Mouse (Mus musculus) kidney, adult 8-10 months (tissue): ENCODE measurements at regions not wholly inside any gene's neighbourhood (a gene's known extent, or its start where the extent isn't known, plus 50 kb on each side); places are given as distances from the start of the nearest gene placed in this dataset.
A peak's percentile ranks its signal among the peaks of the same experiment; 100 is the strongest.

Experiments
- DNase-seq, 2 experiments: peaks; one replicate each; pipeline ENCODE4 v3.0.0; 2022

GRCm38 (mm10) chr7:67462591-67462990 is 89.9 kb upstream of the Mef2a start:
- DNase-seq: no peak

GRCm38 (mm10) chr7:67461333-67462255 is 88.9 kb upstream of the Mef2a start:
- peak; percentile 77 to 83 for DNase-seq

GRCm38 (mm10) chr7:67459810-67460209 is 87.2 kb upstream of the Mef2a start:
- DNase-seq: peak; percentile 50 to 61

DNA sequence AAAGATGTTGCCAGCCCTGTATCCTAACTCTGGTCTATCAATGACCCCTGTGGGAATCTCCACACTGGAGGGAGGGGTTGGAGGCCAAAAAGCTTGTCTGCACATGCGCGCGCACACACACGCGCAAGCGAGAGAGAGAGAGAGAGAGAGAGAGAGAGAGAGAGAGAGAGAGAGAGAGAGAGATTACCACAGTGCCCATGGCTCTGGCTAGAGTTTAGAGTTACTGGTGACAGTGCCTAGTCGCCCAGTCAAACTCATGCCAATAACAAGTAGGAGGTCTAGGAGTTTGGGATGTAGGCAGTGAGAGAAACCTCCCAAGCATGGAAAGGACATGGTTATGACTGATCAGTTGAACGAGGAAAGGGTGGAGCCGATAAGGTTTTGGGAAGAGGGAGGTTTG is 86.6 kb upstream of the Mef2a start:
- no peak for DNase-seq

GRCm38 (mm10) chr7:67458640-67459039 is 86.0 kb upstream of the Mef2a start:
- DNase-seq: no peak

DNA sequence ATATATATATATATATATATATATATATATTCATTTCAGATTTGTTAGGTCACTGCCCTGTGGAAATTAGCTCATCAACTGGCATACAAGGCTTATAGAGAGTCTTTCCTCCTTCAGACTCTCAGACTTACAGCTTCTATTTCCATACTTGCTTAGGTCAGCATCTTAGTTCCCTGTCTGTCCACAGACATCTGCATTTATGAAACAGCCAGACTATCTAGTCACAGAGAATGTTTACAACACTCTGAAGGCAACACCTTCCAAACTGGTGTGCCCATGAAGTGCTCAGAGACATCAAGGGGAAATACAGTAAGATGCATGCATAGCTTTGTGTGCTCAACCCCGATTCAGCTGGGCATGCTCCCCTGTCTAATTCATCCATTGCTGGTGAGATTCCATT is 85.2 kb upstream of the Mef2a start:
- no peak for DNase-seq

GRCm38 (mm10) chr7:67456015-67456414 is 83.4 kb upstream of the Mef2a start:
- DNase-seq: no peak

- no peak for DNase-seq
Measured at GRCm38 (mm10) chr7:67454458-67454857, 81.8 kb upstream of the Mef2a start.

DNA sequence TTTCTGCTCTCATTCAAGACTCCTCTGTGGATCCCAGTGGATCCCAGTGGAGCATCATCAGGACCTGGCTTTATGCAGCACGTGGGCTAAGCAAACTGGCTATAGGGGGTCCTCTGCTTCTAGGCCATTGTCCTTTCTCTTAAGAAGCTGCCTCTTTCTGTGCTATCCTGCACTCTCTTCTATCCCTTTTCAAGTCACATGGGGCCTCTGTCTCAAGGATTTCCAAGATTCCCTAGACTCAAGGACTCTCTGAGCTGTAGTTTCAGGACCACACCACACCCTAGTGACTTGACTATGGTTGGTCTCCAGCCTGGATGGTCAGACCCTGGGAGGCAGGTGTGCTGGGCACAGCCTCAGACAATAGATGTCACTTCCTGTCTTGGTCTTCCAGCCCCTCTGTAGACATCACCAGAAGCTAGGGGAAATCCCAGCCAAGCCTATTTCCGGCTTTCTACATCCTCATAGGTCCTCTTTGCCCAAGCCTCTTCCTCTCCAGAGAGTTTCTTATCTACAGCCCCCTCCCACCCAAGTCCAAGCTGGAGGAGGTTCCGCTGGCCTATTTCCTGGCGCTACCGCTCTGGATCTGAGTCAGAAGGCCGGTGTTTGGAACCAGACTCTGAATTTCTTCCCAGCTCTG is 78.6 kb upstream of the Mef2a start:
- DNase-seq: peak; percentile 38 to 63

DNA sequence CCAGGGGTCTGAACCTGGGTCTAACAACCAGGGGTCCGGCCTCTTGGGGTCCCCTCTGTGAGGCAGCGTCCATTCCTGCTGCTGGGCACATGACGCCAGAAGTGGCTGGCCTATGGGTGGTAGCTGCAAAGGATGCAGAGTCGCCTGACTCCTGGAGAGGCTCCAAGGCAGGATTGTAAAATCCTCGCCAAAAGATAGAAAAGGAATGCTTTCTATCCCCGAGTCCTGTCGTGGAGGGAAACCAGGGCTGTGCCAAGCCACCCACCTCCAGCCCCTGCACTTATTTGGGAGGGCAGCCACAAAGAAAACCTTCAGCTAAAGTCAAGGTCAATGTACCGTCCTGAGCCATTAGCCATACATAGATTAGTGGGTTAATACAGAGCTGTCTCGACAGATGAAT is 73.9 kb upstream of the Mef2a start:
- DNase-seq: no peak

DNA sequence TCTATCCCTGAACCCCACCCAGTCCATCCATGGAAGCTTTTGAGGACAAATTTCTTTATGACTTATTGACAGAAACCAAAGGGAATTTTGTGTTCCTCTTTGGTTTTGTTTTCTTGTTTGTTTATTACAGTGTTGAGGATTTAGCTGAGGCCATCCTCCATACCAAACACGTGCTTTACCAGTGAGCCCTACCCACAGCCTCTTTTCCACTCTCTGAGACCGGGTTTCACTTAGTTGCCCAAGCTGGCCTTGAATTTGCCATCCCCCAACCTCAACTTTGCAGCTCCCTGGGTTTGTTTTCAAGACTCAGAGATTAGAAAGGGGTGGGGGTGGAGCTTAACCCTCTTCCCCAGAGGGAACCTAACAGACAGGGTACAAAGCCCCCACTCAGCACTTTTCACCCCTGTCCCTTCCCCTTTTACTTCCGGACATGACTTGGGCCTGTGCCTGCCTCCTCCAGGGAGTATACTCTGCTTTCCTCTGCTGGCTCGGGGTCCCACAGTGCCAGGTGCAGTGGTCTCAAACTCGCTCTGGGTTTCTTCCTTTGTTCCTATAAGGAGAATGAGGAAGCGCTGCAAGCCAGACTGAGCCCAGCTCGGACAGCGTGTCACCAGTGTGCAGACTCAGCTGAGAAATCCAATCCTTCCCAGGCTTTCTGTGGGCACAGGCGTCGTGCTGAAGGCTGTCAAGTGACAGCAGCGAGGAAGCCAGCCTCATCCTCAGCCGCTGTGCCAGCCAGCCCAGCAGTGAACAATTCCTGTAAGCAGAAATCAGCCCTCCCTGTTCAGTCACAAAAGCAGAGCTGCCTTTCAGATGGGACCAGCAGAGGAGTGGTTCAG is 72.8 kb upstream of the Mef2a start:
- DNase-seq: no peak

DNA sequence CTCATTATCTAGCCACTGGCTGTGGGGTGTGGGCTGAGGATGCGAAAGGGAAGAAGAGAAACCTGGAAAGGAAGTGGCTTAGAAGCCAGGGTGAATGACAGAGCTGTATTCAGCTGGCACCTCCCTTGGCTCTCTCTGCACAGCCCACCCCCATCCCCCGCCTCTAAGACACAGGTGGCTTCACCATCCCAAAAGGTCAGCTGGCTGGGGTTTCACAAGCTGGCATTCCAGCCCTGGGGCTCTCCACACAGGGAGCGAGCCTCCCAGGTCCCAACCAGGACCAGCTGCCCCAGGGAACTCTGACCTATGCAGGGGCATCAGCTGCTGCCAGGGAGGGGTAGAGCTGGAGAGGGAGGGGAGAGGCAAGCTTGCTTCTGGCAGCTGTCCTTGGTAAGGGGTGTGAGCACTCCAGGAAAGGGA is 71.9 kb upstream of the Mef2a start:
- no peak for DNase-seq

DNA sequence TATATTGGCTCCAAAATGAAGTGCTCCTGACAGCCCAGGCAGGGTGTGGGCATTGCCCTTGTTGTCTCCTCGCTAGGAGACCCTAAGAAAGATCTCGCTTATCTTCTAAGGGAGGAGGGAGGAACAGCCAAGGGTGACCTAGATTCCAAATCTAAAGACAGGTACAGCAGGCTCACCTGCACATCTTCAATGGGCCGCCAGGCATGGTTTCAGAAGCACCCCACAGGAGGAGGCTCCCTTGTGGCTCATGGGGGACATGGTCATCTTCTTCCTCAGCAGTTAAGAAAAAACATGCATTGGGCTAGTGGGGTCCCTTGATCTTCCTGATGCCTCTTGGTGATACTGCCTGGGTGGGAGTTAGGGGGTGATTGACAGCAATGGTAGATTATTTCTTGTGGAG is 71.0 kb upstream of the Mef2a start:
- DNase-seq: no peak

GRCm38 (mm10) chr7:67443001-67443555 is 70.4 kb upstream of the Mef2a start:
- DNase-seq: no peak

- DNase-seq: no peak
Measured at GRCm38 (mm10) chr7:67442284-67442683, 69.6 kb upstream of the Mef2a start.

DNA sequence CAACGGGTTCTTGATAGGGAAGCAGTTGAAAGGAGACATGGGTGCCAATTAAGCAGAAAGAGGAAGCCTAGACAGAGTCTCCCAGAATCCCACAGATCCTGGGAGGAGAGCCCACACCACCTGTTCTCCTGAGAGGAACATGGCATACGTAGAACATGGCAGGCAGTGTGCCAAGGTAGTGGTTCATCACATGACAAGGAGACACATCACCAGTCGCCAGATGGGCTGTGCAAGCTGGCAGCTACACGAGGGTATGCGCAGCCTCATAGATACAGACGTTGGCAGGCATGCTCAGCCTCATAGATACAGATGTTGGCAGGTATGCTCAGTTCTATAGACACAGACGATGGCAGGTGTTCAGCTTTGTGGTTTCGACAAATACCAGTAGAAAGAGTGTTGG is 68.1 kb upstream of the Mef2a start:
- no peak for DNase-seq

GRCm38 (mm10) chr7:67437216-67438006 is 64.8 kb upstream of the Mef2a start:
- DNase-seq: peak in 1 of 2 experiments; percentile 45

DNA sequence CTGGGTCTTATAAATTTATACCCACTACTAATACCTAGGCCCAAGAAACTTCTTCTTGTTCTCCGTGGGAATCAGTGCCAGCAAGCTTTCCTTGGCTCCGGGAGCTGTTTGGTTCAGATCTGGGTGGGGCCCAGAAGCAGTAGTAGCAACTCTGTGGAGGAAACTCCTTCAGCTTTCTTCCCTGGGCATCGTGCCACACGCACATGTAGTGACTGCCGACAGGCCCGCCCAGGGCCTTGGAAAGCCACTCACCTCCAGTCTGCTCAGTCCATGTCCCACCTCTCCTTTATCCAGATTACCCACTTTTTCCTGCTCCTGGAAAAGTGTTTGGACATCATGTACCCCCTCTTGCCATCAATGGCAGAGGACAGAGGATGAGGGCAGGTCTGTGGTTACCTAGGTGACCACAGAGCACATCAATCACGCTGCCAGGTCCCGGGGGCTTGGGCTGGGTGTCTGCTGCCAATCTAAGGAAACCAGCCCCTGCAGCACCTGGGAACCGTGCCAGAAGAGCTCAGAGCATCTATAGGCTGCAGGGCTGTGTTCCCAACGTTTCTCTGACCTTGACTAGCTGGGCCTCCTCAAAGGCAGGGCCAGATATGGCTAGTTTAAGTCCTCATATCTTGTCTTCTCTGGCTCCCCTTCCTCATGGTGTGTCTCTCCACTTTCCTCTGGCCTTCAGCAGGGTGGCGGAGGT is 63.1 kb upstream of the Mef2a start:
- DNase-seq: no peak

GRCm38 (mm10) chr7:67430987-67431386 is 58.3 kb upstream of the Mef2a start:
- DNase-seq: no peak

GRCm38 (mm10) chr7:67430041-67430440 is 57.4 kb upstream of the Mef2a start:
- DNase-seq: no peak
